Mouse (Mus musculus): Measurements from ENCODE around the gene Samd10. TPM values are rescaled to one million over a fixed set of nuclear protein-coding genes. Genes with fewer than 3 reads are reported as not detected.

The Samd10 gene
- polyA plus RNA-seq, 1 experiment from 2014 or later, result 169 TPM

GRCm38 (mm10) chr2:181600828-181601750, 2.1 kb upstream of the Samd10 start:
- peak overlapping the region; percentile 82 for H3K4me2 ChIP-seq
- H3K4me1 ChIP-seq (replicated peaks), result peaks cover 48% of the 10 kb centered on the region
- H3K27me3 ChIP-seq, result no peaks in the 10 kb centered on the region
- H3K27ac ChIP-seq, result peak overlapping the region; percentile 90
- H3K4me3 ChIP-seq, result peak overlapping the region; percentile 79
- H3K9ac ChIP-seq, result peak overlapping the region; percentile 88
- 2% methylated on average over 57 of the region's 57 CpGs for WGBS
- peak; percentile 94 for ATAC-seq (ENCODE audit: low FRiP score)
- H3K36me3 ChIP-seq, result peaks cover 11% of the 10 kb centered on the region
- no peaks in the 10 kb centered on the region for H3K9me3 ChIP-seq

DNA sequence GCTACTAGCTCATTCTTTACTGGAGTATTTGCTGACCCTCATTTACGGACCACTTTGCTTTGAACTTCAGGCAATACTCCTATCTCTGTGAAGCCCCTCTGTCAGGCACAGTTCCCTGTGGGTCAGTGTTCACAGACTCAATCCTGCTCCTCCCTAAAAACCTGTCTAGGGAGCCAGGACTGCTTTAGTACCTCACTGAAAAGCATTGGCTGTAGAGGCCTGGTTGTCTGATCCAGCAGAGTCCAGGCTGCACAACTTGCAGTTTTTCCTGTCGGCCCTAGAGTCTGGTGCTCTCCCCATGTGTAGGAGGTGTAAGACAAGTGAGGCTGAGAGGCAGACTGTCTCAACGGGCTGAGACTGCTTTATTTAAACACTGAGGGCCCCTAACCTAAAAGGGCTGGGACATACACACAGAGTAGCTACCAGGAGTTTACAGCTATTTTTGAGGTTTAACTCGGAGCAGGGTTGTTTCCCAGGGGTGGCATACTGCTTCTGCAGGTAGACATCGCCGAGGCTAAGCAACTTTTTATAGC, 1.3 kb upstream of the Samd10 start:
- no peak for ATAC-seq (ENCODE audit: low FRiP score)
- Histone ChIP-seq H3K9me3 (no peaks in the 10 kb centered on the region), H3K4me2 (peak overlapping the region; percentile 82), H3K9ac (peak overlapping the region; percentile 88), H3K4me1 (replicated peaks) (peaks cover 52% of the 10 kb centered on the region), H3K4me3 (peak overlapping the region; percentile 79), H3K27ac (peak overlapping the region; percentile 88; the same call in 1 of the 2 replicates), H3K27me3 (no peaks in the 10 kb centered on the region), H3K36me3 (peaks cover 19% of the 10 kb centered on the region)
- 68% methylated on average over 6 of the region's 6 CpGs for WGBS

DNA sequence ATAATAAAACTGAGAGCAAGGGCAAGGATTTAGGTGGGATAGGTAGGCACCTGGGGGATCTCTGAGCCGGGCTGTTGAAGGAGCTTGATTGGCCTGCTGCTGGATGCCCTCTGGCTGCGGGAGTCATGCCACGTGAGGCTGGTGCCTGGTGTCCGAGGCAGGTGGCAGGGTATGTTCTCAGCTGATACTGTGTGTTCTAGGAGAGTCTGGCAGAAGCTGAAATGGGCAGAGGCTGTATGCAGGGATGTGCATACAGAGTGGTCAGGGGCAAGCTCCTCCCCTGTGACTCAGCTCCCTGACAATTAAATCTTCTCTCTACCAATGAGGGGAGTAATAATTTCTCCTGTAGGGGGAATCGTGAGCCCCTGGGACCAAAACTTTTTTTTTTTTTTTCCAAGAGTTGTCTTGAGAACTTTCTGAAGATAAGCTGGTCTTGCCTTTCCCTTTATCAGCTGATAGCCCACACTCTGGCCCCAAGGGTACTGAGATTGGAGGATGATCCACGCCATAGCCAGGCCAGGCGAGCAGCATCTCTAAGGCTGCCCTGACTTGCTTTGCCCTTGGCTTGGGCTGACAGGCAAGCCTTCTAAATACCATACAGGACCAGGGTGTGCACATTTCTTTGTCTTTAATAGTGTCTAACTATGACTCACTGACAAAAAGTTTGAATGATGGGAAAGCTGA, 1.5 kb downstream of the Samd10 start:
- ATAC-seq (ENCODE audit: low FRiP score), result no peak
- H3K9ac ChIP-seq, result peak overlapping the region; percentile 98
- 73% methylated on average over 7 of the region's 7 CpGs for WGBS
- 0 out of 2 replicates have a peak overlapping the region, but pooled peaks have one; percentile 96 for H3K27ac ChIP-seq
- H3K4me1 ChIP-seq (replicated peaks), result peaks cover 55% of the 10 kb centered on the region
- H3K4me2 ChIP-seq, result peak overlapping the region; percentile 78
- H3K27me3 ChIP-seq, result no peaks in the 10 kb centered on the region
- no peaks in the 10 kb centered on the region for H3K9me3 ChIP-seq
- peak overlapping the region; percentile 80; the same call in 1 of the 2 replicates for H3K4me3 ChIP-seq
- peaks cover 19% of the 10 kb centered on the region for H3K36me3 ChIP-seq

GRCm38 (mm10) chr2:181596221-181596960, 2.6 kb downstream of the Samd10 start:
- Histone ChIP-seq H3K27ac (no peak overlapping the region), H3K4me2 (no peak overlapping the region), H3K4me1 (replicated peaks) (peaks cover 50% of the 10 kb centered on the region), H3K4me3 (no peak overlapping the region), H3K9me3 (no peaks in the 10 kb centered on the region), H3K36me3 (peaks cover 19% of the 10 kb centered on the region), H3K9ac (peak overlapping the region; percentile 98; the same call in 1 of the 2 replicates), H3K27me3 (no peaks in the 10 kb centered on the region)
- 65% methylated on average over 6 of the region's 6 CpGs for WGBS
- no peak for ATAC-seq (ENCODE audit: low FRiP score)

- no peak for ATAC-seq (ENCODE audit: low FRiP score)
- Histone ChIP-seq H3K4me2 (no peak overlapping the region), H3K9me3 (no peaks in the 10 kb centered on the region), H3K36me3 (peaks cover 26% of the 10 kb centered on the region), H3K27ac (no peak overlapping the region), H3K27me3 (no peaks in the 10 kb centered on the region), H3K9ac (no peak overlapping the region), H3K4me3 (no peak overlapping the region), H3K4me1 (replicated peaks) (peaks cover 56% of the 10 kb centered on the region)
- WGBS, result 77% methylated on average over 4 of the region's 4 CpGs
These were observed 3.9 kb downstream of the Samd10 start for GRCm38 (mm10) chr2:181594946-181595696.

- no peak overlapping the region for H3K4me2 ChIP-seq
- ATAC-seq (ENCODE audit: low FRiP score), result no peak
- H3K9me3 ChIP-seq, result no peaks in the 10 kb centered on the region
- H3K4me3 ChIP-seq, result no peak overlapping the region
- no peak overlapping the region for H3K9ac ChIP-seq
- no peaks in the 10 kb centered on the region for H3K27me3 ChIP-seq
- H3K4me1 ChIP-seq (replicated peaks), result peaks cover 57% of the 10 kb centered on the region
- peaks cover 38% of the 10 kb centered on the region for H3K36me3 ChIP-seq
- H3K27ac ChIP-seq, result no peak overlapping the region
These were observed 5.1 kb downstream of the Samd10 start for GRCm38 (mm10) chr2:181593937-181594336.

DNA sequence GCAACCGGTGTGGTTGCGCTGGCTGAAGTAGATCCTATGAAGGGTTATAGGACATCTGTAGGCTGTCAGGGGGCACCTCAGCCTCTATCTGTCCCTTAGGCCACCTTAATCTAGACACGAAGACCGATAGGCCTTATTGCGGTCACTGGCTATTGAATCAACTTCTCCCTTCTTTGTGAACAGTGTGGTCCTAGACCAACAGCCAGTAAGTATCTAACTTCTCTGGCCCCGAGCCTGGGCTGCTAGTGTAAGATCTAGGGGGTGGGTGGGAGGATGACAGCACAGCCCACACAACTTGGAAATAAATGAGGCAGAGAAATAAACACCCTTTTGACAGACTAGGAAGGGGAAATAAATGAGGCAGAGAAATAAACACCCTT, 6.0 kb downstream of the Samd10 start:
- peaks cover 51% of the 10 kb centered on the region for H3K4me1 ChIP-seq (replicated peaks)
- H3K27ac ChIP-seq, result peak overlapping the region; percentile 93
- ATAC-seq (ENCODE audit: low FRiP score), result peak; percentile 37; the same call in 1 of the 2 replicates
- peak overlapping the region; percentile 96 for H3K4me3 ChIP-seq
- peaks cover 47% of the 10 kb centered on the region for H3K36me3 ChIP-seq
- H3K27me3 ChIP-seq, result no peaks in the 10 kb centered on the region
- peak overlapping the region; percentile 85 for H3K4me2 ChIP-seq
- WGBS, result 5% methylated on average over 6 of the region's 6 CpGs
- peak overlapping the region; percentile 97 for H3K9ac ChIP-seq
- H3K9me3 ChIP-seq, result no peaks in the 10 kb centered on the region

GRCm38 (mm10) chr2:181592231-181593041, 6.6 kb downstream of the Samd10 start, which contains the start of gene Zfp512b:
Gene Zfp512b, minus strand, starts transcription at chr2:181592803.
- Histone ChIP-seq H3K9me3 (no peaks in the 10 kb centered on the region), H3K4me1 (replicated peaks) (peaks cover 45% of the 10 kb centered on the region), H3K27ac (peak within 1 kb of the TSS; percentile 93), H3K4me3 (peak within 1 kb of the TSS; percentile 96), H3K27me3 (no peaks in the 10 kb centered on the region), H3K4me2 (peak within 1 kb of the TSS; percentile 85), H3K9ac (peak within 1 kb of the TSS; percentile 97), H3K36me3 (peaks cover 53% of the 10 kb centered on the region)
- ATAC-seq (ENCODE audit: low FRiP score), result peak; percentile 83
- WGBS, result under 1% methylated on average over 71 of the region's 97 CpGs

DNA sequence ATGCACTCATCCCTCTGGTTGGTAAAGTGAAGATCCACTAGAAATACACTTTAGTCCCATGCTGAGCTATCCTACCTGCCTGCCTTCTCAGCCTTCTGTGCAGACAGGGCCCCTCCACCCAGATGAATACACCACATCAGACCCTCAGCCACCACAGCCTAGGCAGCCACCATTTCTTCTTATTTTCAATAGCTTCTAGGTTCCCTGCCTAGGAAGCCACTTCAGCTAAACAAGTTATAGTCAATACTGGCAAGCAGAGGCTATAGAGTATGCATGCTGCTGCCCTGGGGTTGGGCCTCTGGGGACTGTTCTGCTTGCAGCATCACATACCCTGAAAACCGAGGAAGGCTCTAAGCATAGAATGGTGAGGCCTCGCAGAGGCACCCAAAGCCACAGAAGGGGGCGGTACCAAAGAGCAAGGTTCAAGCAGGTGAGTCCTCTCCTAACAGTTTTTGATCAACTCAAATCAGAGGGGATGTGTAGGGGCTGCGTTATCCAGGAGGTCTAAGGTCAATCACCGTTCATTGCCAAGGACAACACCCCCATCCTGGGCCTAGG, 7.4 kb downstream of the Samd10 start, which contains the start of gene Prpf6:
Gene Prpf6, plus strand, starts transcription at position 341 of the 558 bp plus-strand sequence.
- peak within 1 kb of the TSS; percentile 97 for H3K9ac ChIP-seq
- peak within 1 kb of the TSS; percentile 85 for H3K4me2 ChIP-seq
- H3K36me3 ChIP-seq, result peaks cover 55% of the 10 kb centered on the region
- H3K27me3 ChIP-seq, result no peaks in the 10 kb centered on the region
- no peaks in the 10 kb centered on the region for H3K9me3 ChIP-seq
- peak within 1 kb of the TSS; percentile 93 for H3K27ac ChIP-seq
- H3K4me3 ChIP-seq, result peak within 1 kb of the TSS; percentile 96
- peaks cover 39% of the 10 kb centered on the region for H3K4me1 ChIP-seq (replicated peaks)
- no peak for ATAC-seq (ENCODE audit: low FRiP score)
- WGBS, result 7% methylated on average over 5 of the region's 5 CpGs

GRCm38 (mm10) chr2:181590471-181590870, 8.5 kb downstream of the Samd10 start:
- H3K9ac ChIP-seq, result peak overlapping the region; percentile 97; the same call in 1 of the 2 replicates
- peaks cover 55% of the 10 kb centered on the region for H3K36me3 ChIP-seq
- H3K4me1 ChIP-seq (replicated peaks), result peaks cover 33% of the 10 kb centered on the region
- H3K4me3 ChIP-seq, result peak overlapping the region; percentile 96; the same call in 1 of the 2 replicates
- H3K4me2 ChIP-seq, result peak overlapping the region; percentile 85; the same call in 1 of the 2 replicates
- no peaks in the 10 kb centered on the region for H3K27me3 ChIP-seq
- ATAC-seq (ENCODE audit: low FRiP score), result no peak
- H3K9me3 ChIP-seq, result no peaks in the 10 kb centered on the region
- H3K27ac ChIP-seq, result no peak overlapping the region
- 96% methylated on average over 5 of the region's 5 CpGs for WGBS
